Mouse (Mus musculus): Measurements from ENCODE around the gene Fxyd3. TPM values are rescaled to one million over a fixed set of nuclear protein-coding genes. Genes with fewer than 3 reads are reported as not detected.

Gene Fxyd3
- total RNA-seq, 2 experiments from 2014 or later, result not detected

GRCm38 (mm10) chr7:31051321-31052021 is 25.0 kb downstream of the Fxyd3 start, which contains the start of gene Fxyd7:
Gene Fxyd7, minus strand, starts transcription at chr7:31051467.
- no peak for ATAC-seq (ENCODE audit: poor library complexity, severe bottlenecking)

DNA sequence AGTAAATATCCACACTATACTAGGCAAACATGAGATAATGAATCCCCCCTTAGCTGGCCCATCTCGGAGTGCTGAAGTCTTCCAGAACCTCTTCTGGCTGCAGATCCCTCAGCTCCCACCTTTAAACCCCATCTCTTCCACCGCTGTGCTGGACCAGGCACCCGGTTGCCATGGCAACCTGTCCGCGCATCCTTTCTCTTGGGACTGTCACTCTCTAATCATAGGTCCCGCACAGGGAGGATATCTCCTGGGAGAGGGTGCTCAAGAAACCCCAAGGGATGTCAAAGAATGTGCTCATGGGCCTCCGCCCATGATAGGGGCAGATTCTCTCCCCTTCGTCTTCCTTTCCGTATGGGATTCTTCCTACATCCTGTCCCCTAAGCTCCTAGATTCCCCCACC is 25.6 kb downstream of the Fxyd3 start:
- no peak for ATAC-seq (ENCODE audit: poor library complexity, severe bottlenecking)

GRCm38 (mm10) chr7:31050487-31050886 is 26.0 kb downstream of the Fxyd3 start:
- ATAC-seq (ENCODE audit: poor library complexity, severe bottlenecking), result no peak

DNA sequence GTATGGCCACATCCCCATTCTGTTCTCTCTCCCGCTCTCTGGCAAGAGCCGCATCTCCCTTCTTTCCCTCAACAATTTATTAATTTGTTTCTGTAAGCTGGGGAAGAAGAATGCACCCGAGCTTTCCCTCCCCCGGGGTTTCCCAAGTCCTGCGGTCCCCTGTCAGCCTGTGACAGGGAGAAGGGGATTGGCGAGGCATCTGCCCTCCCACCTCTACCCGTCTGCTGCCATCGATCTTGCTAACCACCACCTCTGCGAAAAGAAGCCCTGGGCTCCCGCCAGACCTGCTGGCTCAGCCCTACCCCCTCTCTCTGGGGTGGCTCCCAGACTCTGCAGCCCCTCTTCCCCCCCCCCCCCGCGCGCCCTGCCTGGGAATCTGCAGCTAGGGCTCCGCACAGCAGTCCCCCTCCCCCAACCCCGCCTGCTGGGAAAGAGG is 26.6 kb downstream of the Fxyd3 start:
- ATAC-seq (ENCODE audit: poor library complexity, severe bottlenecking), result no peak

DNA sequence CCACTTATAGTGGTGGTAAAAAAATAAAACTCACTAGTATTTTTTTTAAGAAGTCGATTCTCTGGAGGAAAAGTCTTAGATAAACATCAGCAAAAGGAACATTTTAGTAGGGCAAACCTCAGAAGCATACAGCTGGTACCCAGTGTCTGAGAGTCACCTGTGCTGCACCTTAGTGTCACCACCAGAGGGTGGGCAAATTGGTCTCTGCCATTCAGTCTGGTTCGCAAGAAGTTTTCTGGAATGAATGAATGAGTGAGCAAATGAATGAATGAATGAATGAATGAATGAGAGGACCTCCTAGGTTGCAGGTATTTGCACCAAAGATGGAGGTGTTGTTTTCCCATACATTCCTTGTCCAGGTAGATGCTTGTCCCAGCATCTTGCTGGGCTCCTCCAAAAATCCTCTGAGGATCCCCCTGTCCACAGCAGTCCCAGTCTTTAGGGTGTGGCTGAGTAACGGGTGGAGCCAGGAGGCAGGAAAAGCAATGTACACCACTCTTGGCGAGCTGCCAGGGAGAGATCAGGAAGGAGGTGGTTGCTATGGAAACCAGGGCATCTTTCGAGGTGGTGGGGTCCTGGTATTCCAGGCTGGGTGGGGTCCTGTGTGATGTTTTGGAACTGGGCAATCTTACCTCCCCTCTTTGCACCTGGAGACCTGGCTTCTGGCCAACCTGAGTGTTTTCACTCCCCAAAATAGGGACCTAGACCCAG is 27.2 kb downstream of the Fxyd3 start:
- ATAC-seq (ENCODE audit: poor library complexity, severe bottlenecking), result no peak

- ATAC-seq (ENCODE audit: poor library complexity, severe bottlenecking), result no peak
Observed at GRCm38 (mm10) chr7:31042431-31042910, 34.0 kb downstream of the Fxyd3 start, which contains the start of gene Fxyd5. Gene Fxyd5, minus strand, starts transcription at chr7:31042481.

GRCm38 (mm10) chr7:31041662-31042315 is 34.7 kb downstream of the Fxyd3 start:
- ATAC-seq (ENCODE audit: poor library complexity, severe bottlenecking), result peak; percentile 87

- peak; percentile 4; the same call in 1 of the 2 replicates for ATAC-seq (ENCODE audit: poor library complexity, severe bottlenecking)
Observed at GRCm38 (mm10) chr7:31041023-31041407, 35.5 kb downstream of the Fxyd3 start.

DNA sequence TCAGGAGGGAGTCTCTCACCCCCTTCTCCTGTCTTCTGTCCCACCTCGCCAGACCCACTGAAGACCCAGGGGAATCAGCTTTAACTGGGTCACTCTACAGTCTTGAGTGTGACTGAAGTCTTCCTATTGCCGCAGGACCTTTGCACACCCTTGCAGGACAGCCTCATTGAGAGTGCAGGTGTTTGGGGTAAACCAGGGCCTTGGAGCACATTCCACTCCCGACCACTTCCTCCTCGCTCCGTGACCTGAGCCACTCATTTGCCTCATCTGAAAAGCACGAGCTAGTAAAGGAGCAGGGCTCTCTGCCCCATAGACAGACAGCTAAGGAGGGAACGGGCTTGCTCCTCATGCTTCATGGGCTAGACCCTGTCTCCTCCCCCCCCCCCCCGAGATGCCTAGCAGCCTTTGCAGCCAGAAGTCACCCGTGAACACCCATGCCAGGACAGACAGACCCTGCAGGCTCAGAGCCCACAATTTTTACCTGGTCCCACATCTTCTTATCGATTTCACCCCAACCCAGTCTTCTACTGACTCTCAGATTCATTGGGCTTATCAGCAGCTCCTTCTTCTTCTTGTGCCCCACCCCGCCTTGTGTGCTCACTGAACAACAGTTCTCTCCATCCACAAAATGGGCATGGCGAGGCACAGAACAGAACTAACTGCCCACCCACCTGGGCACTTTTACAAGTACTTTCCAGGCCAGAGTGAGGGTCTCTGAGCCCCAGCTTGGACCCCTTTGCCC is 36.1 kb downstream of the Fxyd3 start:
- no peak for ATAC-seq (ENCODE audit: poor library complexity, severe bottlenecking)

- no peak for ATAC-seq (ENCODE audit: poor library complexity, severe bottlenecking)
Observed at GRCm38 (mm10) chr7:31039011-31039410, 37.5 kb downstream of the Fxyd3 start.

- no peak for ATAC-seq (ENCODE audit: poor library complexity, severe bottlenecking)
Observed at GRCm38 (mm10) chr7:31037675-31038074, 38.8 kb downstream of the Fxyd3 start.

GRCm38 (mm10) chr7:31036917-31037316 is 39.6 kb downstream of the Fxyd3 start:
- peak; percentile 20 for ATAC-seq (ENCODE audit: poor library complexity, severe bottlenecking)

- no peak for ATAC-seq (ENCODE audit: poor library complexity, severe bottlenecking)
Observed at GRCm38 (mm10) chr7:31035291-31035690, 41.2 kb downstream of the Fxyd3 start.

- no peak for ATAC-seq (ENCODE audit: poor library complexity, severe bottlenecking)
Observed at GRCm38 (mm10) chr7:31034789-31035188, 41.7 kb downstream of the Fxyd3 start.

DNA sequence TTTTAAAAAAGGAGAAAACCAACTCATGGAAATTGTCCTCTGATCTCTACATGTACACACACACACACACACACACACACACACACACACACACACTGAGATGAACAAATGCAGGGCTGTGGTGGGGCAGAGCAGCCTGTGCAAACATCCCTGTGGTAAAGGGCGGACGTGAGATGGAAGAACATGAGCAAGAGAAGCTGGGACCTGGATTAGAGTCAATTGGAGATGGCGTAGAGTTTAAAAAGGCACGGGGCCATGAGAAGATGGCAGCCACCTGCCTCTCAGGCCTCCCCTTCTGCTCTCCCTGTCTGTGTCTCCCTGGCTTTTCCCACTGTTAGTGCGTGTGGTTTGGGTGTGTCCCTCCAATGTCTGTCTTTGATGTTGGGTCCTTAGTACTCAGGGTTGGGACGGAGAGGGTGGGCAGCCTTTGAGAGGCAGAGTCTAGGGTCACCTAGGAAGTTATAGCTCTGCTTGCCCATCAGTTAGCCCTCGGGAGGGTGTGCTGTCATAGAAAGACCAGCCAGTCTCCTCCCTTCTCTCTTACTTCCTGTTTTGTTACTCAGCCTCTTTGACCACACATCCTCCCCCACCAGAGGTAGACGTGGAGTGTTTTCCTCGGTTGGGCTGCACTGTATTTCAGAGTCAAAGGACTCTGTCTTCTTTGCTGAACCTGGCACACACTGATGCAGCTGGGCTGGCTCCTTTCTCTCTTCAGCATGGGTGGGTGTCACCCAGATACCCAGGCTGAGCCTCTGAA is 42.9 kb downstream of the Fxyd3 start:
- peak; percentile 71 for ATAC-seq (ENCODE audit: poor library complexity, severe bottlenecking)

DNA sequence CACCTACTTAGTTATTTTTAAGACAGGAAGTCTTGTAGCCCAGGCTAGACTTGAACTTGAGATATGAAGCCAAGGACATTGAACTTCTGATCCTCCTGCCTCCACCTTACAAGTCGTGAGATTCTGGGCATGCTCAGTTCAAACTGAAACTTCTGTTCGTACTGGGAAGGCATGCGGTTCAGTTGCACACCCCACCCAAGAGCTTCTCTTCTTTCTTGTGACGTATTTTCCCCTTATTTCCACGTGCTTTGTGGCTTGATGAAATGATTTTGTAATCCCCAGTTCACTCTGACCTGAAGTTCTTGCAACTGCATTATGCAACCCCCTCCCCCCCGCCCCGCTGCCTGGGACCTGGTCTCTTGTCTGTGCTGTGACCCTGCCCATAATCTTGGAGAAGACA is 44.8 kb downstream of the Fxyd3 start:
- ATAC-seq (ENCODE audit: poor library complexity, severe bottlenecking), result peak; percentile 68

DNA sequence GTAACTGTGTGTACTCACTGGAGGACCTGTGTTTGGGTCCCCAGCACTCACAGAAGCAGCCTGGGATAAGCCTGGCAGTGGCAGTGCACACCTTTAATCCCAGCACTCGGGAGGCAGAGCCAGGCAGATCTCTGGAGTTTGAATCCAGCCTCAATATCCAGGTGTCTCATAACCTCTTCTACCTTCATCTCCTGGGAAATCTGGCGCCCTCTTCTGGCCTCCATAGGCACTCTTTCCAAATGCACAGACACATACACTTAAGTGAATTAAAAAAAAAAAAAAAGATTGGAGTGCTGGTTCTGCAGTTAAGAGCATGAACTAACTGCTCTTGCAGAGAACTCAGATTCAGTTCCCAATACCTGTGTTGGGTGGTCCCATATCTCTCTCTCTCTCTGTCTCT is 45.8 kb downstream of the Fxyd3 start:
- ATAC-seq (ENCODE audit: poor library complexity, severe bottlenecking), result no peak

DNA sequence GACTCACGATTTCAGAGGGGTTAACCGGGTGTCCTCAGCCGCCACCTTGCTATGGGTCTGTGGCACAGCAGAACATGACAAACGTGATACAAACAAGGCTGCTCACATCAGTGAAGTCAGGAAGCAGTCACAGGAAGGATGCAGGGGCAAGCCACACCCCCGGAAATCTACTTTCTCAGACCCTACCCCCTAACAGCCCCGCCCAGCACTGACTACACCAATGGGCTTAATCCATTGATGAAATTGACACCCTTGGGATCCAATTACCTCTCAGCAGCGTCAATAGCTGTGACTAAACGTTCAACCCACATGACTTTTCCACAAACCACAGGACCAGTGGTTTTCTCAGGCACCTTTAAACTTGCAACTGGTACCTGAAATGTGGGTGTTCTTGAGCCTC is 47.9 kb downstream of the Fxyd3 start:
- ATAC-seq (ENCODE audit: poor library complexity, severe bottlenecking), result no peak
